Mouse (Mus musculus) layer of hippocampus, adult 2 months (tissue): ENCODE measurements at regions not wholly inside any gene's neighbourhood (a gene's known extent, or its start where the extent isn't known, plus 50 kb on each side); places are given as distances from the start of the nearest gene placed in this dataset.

ENCODE experiments used
- DNase-seq, 2 experiments: peaks; one replicate each; pipeline ENCODE4 v3.0.0; 2022; ENCODE audit warnings: low spot score in 2 of 2
- H3K27ac ChIP-seq: fragments of 200-600 bp; 2 replicates; pipeline ENCODE4 v1.8.1; 2022
- H3K4me3 ChIP-seq: fragments of 200-600 bp; 2 replicates; pipeline ENCODE4 v1.8.1; 2022; ENCODE audit warnings: mild to moderate bottlenecking
- CTCF ChIP-seq: fragments of 200-600 bp; conservative IDR thresholded peaks from 2 replicates; pipeline ENCODE4 v1.8.1; 2022; ENCODE audit warnings: antibody characterized with exemption, mild to moderate bottlenecking, moderate library complexity

- Histone ChIP-seq H3K27ac (no peak overlapping the region), H3K4me3 (no peak overlapping the region)
- DNase-seq: no peak
- no peak for TF ChIP-seq CTCF
Measured at GRCm38 (mm10) chr17:62961596-62962291, 80.6 kb upstream of the Efna5 start.

DNA sequence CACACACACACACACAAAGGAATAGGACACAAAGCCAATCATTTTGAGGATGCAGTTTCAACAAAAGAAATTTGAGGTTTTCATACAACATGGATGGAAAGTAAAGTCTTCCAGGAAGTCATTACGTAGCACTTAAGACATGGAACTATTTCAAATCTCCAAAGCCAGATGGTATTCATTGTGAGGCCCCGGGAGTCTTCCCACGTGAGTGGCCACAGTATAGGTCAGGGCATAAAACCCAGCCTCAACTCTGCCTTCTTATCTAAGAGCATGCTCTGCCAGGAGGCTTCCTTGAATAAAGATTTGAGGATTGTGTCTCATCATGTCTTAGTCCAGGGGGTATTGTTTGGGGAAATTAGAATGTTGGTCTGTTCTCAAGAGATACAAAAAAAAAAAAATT, 78.0 kb upstream of the Efna5 start:
- no peak overlapping the region for H3K27ac ChIP-seq
- no peak overlapping the region for H3K4me3 ChIP-seq
- TF ChIP-seq CTCF: no peak
- DNase-seq: no peak

DNA sequence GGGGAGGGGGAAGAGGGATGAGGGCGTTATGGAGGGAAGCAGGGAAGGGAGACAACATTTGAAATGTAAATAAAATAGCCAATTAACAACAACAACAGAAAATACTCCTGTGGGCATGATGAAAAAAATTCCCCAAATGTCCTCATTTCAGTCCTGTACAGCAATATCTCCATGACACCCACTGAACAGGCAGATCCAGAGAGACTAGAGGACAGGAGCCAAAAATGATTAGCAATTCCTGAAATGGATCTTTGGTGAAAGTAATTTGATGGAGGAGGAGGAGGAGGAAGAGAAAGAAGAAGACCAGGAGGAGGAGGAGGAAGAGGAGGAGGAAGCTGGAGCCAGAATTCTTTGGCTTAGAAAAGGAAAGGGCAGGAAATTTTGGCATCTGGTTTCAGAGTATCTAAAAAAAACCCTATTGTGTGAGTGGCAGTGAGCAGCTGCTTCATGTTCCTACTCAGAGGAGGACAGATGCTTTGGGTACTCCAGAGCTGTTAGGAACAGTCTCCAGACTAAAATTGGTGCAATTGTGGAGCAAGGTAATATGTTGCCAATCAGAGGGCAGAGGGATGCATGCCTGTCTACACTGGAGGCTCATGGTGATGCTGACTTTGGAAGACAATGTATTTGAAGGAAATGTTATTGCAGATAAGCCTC, 66.5 kb upstream of the Efna5 start:
- no peak for TF ChIP-seq CTCF
- H3K27ac ChIP-seq: peak overlapping the region; percentile 76
- no peak overlapping the region for H3K4me3 ChIP-seq
- DNase-seq: peak; percentile 53 to 57

- TF ChIP-seq CTCF: no peak
- Histone ChIP-seq H3K4me3 (no peak overlapping the region), H3K27ac (no peak overlapping the region)
- DNase-seq: no peak
Measured at GRCm38 (mm10) chr17:62940573-62941252, 59.6 kb upstream of the Efna5 start.

DNA sequence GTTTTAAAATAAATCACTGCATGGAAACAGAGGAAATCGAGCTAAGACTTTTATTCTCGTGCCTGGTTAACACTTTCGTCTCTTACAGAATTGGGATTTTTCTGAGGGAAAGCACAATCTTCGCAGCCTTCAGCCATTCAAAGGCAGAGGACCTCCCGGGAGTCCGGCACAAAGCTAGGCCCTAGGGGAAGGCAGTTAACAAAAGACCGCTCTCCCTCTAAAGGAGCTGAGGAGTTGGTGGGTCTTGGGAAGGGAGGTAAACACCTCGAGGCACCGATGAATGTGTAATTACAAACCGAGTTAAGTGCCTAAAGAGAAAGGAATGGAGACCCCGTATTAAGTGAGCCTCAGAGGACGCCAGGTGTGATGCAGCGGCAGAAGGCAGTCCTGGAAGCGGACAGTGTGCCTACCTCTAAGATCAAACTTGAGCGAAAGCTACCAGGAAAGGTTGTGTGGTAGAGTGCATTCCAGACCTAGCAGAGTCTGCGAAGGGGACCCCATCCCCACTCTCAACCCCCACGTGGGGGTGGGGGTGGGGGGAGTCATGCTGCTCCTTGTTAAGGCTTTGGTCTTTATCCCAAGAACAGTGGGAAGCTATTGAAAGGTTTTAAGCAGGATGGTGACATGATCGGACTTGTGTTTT, 58.9 kb upstream of the Efna5 start:
- no peak overlapping the region for H3K4me3 ChIP-seq
- no peak for DNase-seq
- H3K27ac ChIP-seq: no peak overlapping the region
- no peak for TF ChIP-seq CTCF

DNA sequence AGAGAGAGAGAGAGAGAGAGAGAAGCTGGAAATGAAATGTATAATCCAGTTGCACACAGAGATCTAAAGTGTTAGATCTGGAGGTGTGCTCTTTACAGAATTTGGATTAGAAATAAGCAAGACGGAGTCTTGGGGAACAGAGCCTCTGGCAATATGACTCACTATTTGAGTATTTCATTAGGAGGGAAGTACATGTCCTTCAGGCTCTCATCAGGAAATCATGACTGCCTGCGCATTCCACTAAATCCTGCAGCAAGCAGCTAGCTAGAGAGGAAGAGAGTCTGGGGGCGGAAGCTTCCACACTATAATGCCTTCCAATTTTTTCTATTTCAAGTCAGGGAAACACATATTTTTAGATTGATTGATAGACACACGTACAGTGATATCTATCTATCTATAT, 58.1 kb upstream of the Efna5 start:
- no peak for DNase-seq
- no peak overlapping the region for H3K27ac ChIP-seq

More for the DNA sequence above, 58.1 kb upstream of the Efna5 start:
- TF ChIP-seq CTCF: no peak
- no peak overlapping the region for H3K4me3 ChIP-seq
